Comparison of ENCODE assay signal across 10 mouse cellular contexts in the genomic region with DNA sequence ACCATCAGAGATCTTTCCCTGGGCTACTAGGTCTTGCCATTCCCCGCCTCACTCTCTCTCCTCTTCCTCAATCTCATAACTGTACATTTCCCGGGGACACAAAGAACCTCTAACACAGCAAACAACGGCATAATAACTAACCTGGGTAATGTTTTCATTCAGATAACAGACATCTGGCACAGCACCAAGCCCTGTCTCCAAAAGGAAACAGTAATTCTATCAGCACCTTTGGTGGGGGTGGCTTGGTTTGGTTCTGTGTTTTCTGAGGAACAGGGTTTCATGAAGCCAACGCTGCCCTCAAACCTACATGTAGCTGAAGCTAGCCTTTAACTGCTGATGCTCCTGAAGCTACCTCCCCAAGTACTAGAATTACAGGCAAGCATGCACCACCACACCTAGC. TPM values are rescaled to one million over a fixed set of nuclear protein-coding genes. Genes with fewer than 3 reads are reported as not detected.
DNase-seq lines count a peak whose midpoint lies in the region; ATAC-seq and TF ChIP-seq lines count a peak whose summit lies in the region.
"Had no signal": no experiment of that assay in that cellular context is flagged by ENCODE, and none has a peak within 500 bp of the region (broad histone marks: within the 10 kb centered on the region; RNA-seq: fewer than 3 reads in every experiment).

No protein-coding gene starts in this region.

- ATAC-seq in forebrain, embryonic 13.5 days = no peak
- ATAC-seq in neural tube, embryonic 13.5 days (ENCODE audit: low read depth) = no peak

- DNase-seq in liver, adult 2 months (ENCODE audit: extremely low read depth, low read depth, low spot score) = peak; percentile 71
- no peak for DNase-seq in liver
- DNase-seq in kidney, postnatal 36 days = peak; percentile 46 to 56
- DNase-seq in spleen, postnatal 14 days (ENCODE audit: low spot score in 2 of 2) = no peak
- no peak for DNase-seq in right cerebral cortex, postnatal 10 days (ENCODE audit: low spot score in 2 of 2)
- DNase-seq in left cerebral cortex, adult 18-20 months (ENCODE audit: low spot score in 2 of 2) = no peak
- DNase-seq: adrenal gland, adult 8-10 months; right cerebral cortex, postnatal 25 days had no signal

- no peaks in the 10 kb centered on the region for H3K27me3 ChIP-seq in liver, adult 2 months (ENCODE audit: control insufficient read depth, insufficient read depth, low read length)
- H3K27me3 ChIP-seq in forebrain, embryonic 13.5 days = no peaks in the 10 kb centered on the region
- H3K27me3 ChIP-seq in neural tube, embryonic 13.5 days = no peaks in the 10 kb centered on the region

- H3K36me3 ChIP-seq in liver, adult 2 months (ENCODE audit: control insufficient read depth, insufficient read depth, low read length) = no peaks in the 10 kb centered on the region; the same call in 1 of the 2 replicates
- H3K36me3 ChIP-seq in forebrain, embryonic 13.5 days (ENCODE audit: poor library complexity, severe bottlenecking) = peaks cover 9% of the 10 kb centered on the region; the same call in 1 of the 2 replicates
- H3K36me3 ChIP-seq in neural tube, embryonic 13.5 days = no peaks in the 10 kb centered on the region

- peak overlapping the region; percentile 37 for H3K27ac ChIP-seq in liver, adult 2 months (replicated peaks; ENCODE audit: insufficient read depth, low read depth, low read length)
- H3K27ac ChIP-seq in forebrain, embryonic 13.5 days = no peak overlapping the region
- H3K27ac ChIP-seq in neural tube, embryonic 13.5 days (replicated peaks) = no peak overlapping the region

- WGBS in liver, adult 2 months = 14% methylated on average over 4 of the region's 4 CpGs
- 76% methylated on average over 4 of the region's 4 CpGs for WGBS in forebrain, embryonic 13.5 days
- 88% methylated on average over 4 of the region's 4 CpGs for WGBS in neural tube, embryonic 13.5 days

- H3K79me2 ChIP-seq in liver, adult 2 months (ENCODE audit: control insufficient read depth, insufficient read depth, low read length) = peaks cover 3% of the 10 kb centered on the region; the same call in 1 of the 2 replicates

- TF ChIP-seq POLR2A in liver, adult 2 months (IDR thresholded peaks at IDR 0.05; ENCODE audit: extremely low read depth, insufficient read depth, low read length) = no peak

- H3K9me3 ChIP-seq in forebrain, embryonic 13.5 days (replicated peaks) = no peaks in the 10 kb centered on the region
- no peaks in the 10 kb centered on the region for H3K9me3 ChIP-seq in neural tube, embryonic 13.5 days

- no peak overlapping the region for H3K4me3 ChIP-seq in liver, adult 2 months (ENCODE audit: insufficient read depth, low read depth, low read length)
- no peak overlapping the region for H3K4me3 ChIP-seq in forebrain, embryonic 13.5 days
- peak overlapping the region; percentile 67; the same call in 1 of the 2 replicates for H3K4me3 ChIP-seq in neural tube, embryonic 13.5 days

- H3K4me2 ChIP-seq in forebrain, embryonic 13.5 days = peak overlapping the region; percentile 59
- peak overlapping the region; percentile 63 for H3K4me2 ChIP-seq in neural tube, embryonic 13.5 days

- no peak for TF ChIP-seq CTCF in liver, adult 2 months (IDR thresholded peaks at IDR 0.05; ENCODE audit: low read depth, low read length)

- peak overlapping the region; percentile 16; the same call in 1 of the 2 replicates for H3K9ac ChIP-seq in liver, adult 2 months (ENCODE audit: low read depth, low read length)
- no peak overlapping the region for H3K9ac ChIP-seq in forebrain, embryonic 13.5 days
- 0 out of 2 replicates have a peak overlapping the region, but pooled peaks have one; percentile 85 for H3K9ac ChIP-seq in neural tube, embryonic 13.5 days

- peaks cover 19% of the 10 kb centered on the region for H3K4me1 ChIP-seq in liver, adult 2 months (ENCODE audit: control insufficient read depth, insufficient read depth, low read length)
- peaks cover 25% of the 10 kb centered on the region for H3K4me1 ChIP-seq in forebrain, embryonic 13.5 days
- peaks cover 55% of the 10 kb centered on the region for H3K4me1 ChIP-seq in neural tube, embryonic 13.5 days (replicated peaks)

RNA-seq across cellular contexts. Expression of a gene that starts 2.2 kb away (rescaled TPM):
- 70.2 and 86.3 TPM in 2 replicates for total RNA-seq in liver, adult 2 months (2014; rRNA removed)
- polyA plus RNA-seq in liver, adult 2 months (2012; rRNA removed) = 98.6 and 102 TPM in 2 replicates
- polyA plus RNA-seq in forebrain, embryonic 13.5 days (2015; fragmentation: Nextera tagmentation; extraction: Ambion mirVana) = 182 and 185 TPM in 2 replicates
- 203 and 229 TPM in 2 replicates for polyA plus RNA-seq in neural tube, embryonic 13.5 days (2015; fragmentation: Nextera tagmentation; extraction: Ambion mirVana)
- total RNA-seq in left cerebral cortex, adult 18-20 months (2021) = 10 to 100 TPM; 24.8 to 25.7 TPM

RNA-seq across cellular contexts. Expression of a gene that starts 41.6 kb away (rescaled TPM):
- total RNA-seq in liver, adult 2 months (2014; rRNA removed) = 12.4 and 17.1 TPM in 2 replicates
- 15.9 and 24.6 TPM in 2 replicates for polyA plus RNA-seq in liver, adult 2 months (2012; rRNA removed)
- polyA plus RNA-seq in forebrain, embryonic 13.5 days (2015; fragmentation: Nextera tagmentation; extraction: Ambion mirVana) = 89.6 and 106 TPM in 2 replicates
- polyA plus RNA-seq in neural tube, embryonic 13.5 days (2015; fragmentation: Nextera tagmentation; extraction: Ambion mirVana) = 83.4 and 87.1 TPM in 2 replicates
- total RNA-seq in left cerebral cortex, adult 18-20 months (2021) = 10 to 100 TPM; 43.2 to 44.7 TPM

Comparison
In these comparisons a context has a peak if more than half of its experiments do, and no peak if none do; other contexts are left out.
1. DNase-seq: peak in liver, adult 2 months (single experiment) and kidney, postnatal 36 days (2 of 2); none in liver (single experiment), spleen, postnatal 14 days (0 of 2), right cerebral cortex, postnatal 10 days (0 of 2) and left cerebral cortex, adult 18-20 months (0 of 2).